Mouse (Mus musculus) CH12.LX (cell line): ENCODE data around the gene Pigt. TPM values are rescaled to one million over a fixed set of nuclear protein-coding genes. Genes with fewer than 3 reads are reported as not detected.

Experiments used
- DNase-seq: peaks from one replicate; pipeline ENCODE4 v3.0.0-alpha.2; 2013; ENCODE audit errors: extremely low read depth
- H3K27ac ChIP-seq: 2 replicates; pipeline ENCODE4 v1.5.1; 2012; ENCODE audit warnings: low read depth, mild to moderate bottlenecking, control low read depth, moderate library complexity; ENCODE audit not compliant: insufficient read depth
- H3K27me3 ChIP-seq: replicated peaks from 2 replicates; pipeline ENCODE3; 2012; ENCODE audit warnings: inconsistent platforms
- H3K36me3 ChIP-seq, 2 experiments: replicated peaks in 1 of 2; 2 replicates each; pipeline versions ENCODE3 to v1.6.1; 2012; ENCODE audit warnings: inconsistent platforms in 1 of 2, low read length in 1 of 2, mild to moderate bottlenecking in 1 of 2, mixed read lengths in 1 of 2, moderate library complexity in 1 of 2; ENCODE audit not compliant: control insufficient read depth in 1 of 2, insufficient read depth in 1 of 2
- H3K4me1 ChIP-seq, 2 experiments: 2 replicates each; pipeline ENCODE4 v1.6.1; 2012; ENCODE audit warnings: inconsistent platforms in 1 of 2, moderate library complexity in 1 of 2; ENCODE audit not compliant: insufficient read depth in 2 of 2, control insufficient read depth in 1 of 2
- H3K4me2 ChIP-seq: 2 replicates; pipeline ENCODE4 v1.6.1; 2012; ENCODE audit warnings: low read depth, mild to moderate bottlenecking, control low read depth; ENCODE audit not compliant: poor library complexity, insufficient read depth, severe bottlenecking
- H3K4me3 ChIP-seq, 3 experiments: fragments of 150-350 bp in 1 of 3; sonication (generic) in 1 of 3; replicated peaks in 1 of 3; 2 replicates each; pipeline versions ENCODE3 to v1.5.1; 2011 to 2012; ENCODE audit warnings: low read depth in 2 of 3, low read length in 2 of 3, mild to moderate bottlenecking in 2 of 3, moderate library complexity in 2 of 3, control low read depth in 1 of 3, improper control_type of control experiment in 1 of 3, inconsistent platforms in 1 of 3, mixed read lengths in 1 of 3; ENCODE audit not compliant: poor library complexity in 1 of 3
- H3K79me2 ChIP-seq: replicated peaks from 2 replicates; pipeline ENCODE4 v1.6.1; 2012; ENCODE audit warnings: mild to moderate bottlenecking, moderate library complexity; ENCODE audit not compliant: control insufficient read depth, poor library complexity, insufficient read depth, severe bottlenecking; ENCODE audit errors: extremely low read depth
- H3K9ac ChIP-seq: 2 replicates; pipeline ENCODE4 v1.6.1; 2012; ENCODE audit warnings: low read depth, mild to moderate bottlenecking, control low read depth, moderate library complexity; ENCODE audit not compliant: insufficient read depth
- H3K9me3 ChIP-seq: replicated peaks from 2 replicates; pipeline ENCODE3; 2012; ENCODE audit warnings: low read length, inconsistent platforms, mixed read lengths
- CHD1 ChIP-seq: IDR thresholded peaks from 2 replicates; pipeline ENCODE4 v1.6.1; 2012; ENCODE audit warnings: low read depth, low read length, improper control_type of control experiment, inconsistent platforms
- CHD2 ChIP-seq: IDR thresholded peaks from 2 replicates; pipeline ENCODE4 v1.6.1; 2011; ENCODE audit warnings: low read length, improper control_type of control experiment
- CTCF ChIP-seq, 2 experiments: IDR thresholded peaks in 1 of 2; conservative IDR thresholded peaks in 1 of 2; 2 replicates each; pipeline ENCODE4 v1.5.1; 2011 to 2012; ENCODE audit warnings: low read depth in 2 of 2, low read length in 2 of 2, improper control_type of control experiment in 1 of 2, inconsistent platforms in 1 of 2, mild to moderate bottlenecking in 1 of 2, moderate library complexity in 1 of 2
- E2F4 ChIP-seq: IDR thresholded peaks from 2 replicates; pipeline ENCODE4 v1.6.1; 2011; ENCODE audit warnings: low read depth, low read length, improper control_type of control experiment; ENCODE audit not compliant: insufficient replicate concordance
- ELF1 ChIP-seq: IDR thresholded peaks from 2 replicates; pipeline ENCODE4 v1.6.1; 2014; ENCODE audit warnings: low read depth, mild to moderate bottlenecking, inconsistent platforms, low read length, improper control_type of control experiment
- EP300 ChIP-seq: IDR thresholded peaks from 2 replicates; pipeline ENCODE4 v1.6.1; 2011; ENCODE audit warnings: low read length, improper control_type of control experiment
- ETS1 ChIP-seq: conservative IDR thresholded peaks from 2 replicates; pipeline ENCODE4 v1.6.1; 2012; ENCODE audit warnings: low read depth, mild to moderate bottlenecking, inconsistent platforms, low read length, improper control_type of control experiment, moderate library complexity
- IRF4 ChIP-seq: IDR thresholded peaks from 2 replicates; pipeline ENCODE4 v1.6.1; 2014; ENCODE audit warnings: low read depth, mild to moderate bottlenecking, inconsistent platforms, low read length, improper control_type of control experiment
- JUN ChIP-seq: IDR thresholded peaks from 2 replicates; pipeline ENCODE4 v1.6.1; 2011; ENCODE audit warnings: low read depth, mild to moderate bottlenecking, low read length, improper control_type of control experiment, moderate library complexity; ENCODE audit not compliant: insufficient read depth
- KAT2A ChIP-seq: IDR thresholded peaks from 2 replicates; pipeline ENCODE4 v1.6.1; 2012; ENCODE audit warnings: low read length, improper control_type of control experiment, inconsistent platforms; ENCODE audit not compliant: insufficient replicate concordance
- MAFK ChIP-seq: IDR thresholded peaks from 2 replicates; pipeline ENCODE4 v1.6.1; 2011; ENCODE audit warnings: low read length, improper control_type of control experiment; ENCODE audit not compliant: insufficient replicate concordance
- MAX ChIP-seq: IDR thresholded peaks from 2 replicates; pipeline ENCODE4 v1.6.1; 2011; ENCODE audit warnings: low read length, improper control_type of control experiment
- MEF2A ChIP-seq: IDR thresholded peaks from 2 replicates; pipeline ENCODE4 v1.6.1; 2014; ENCODE audit warnings: low read depth, mild to moderate bottlenecking, inconsistent platforms, low read length, improper control_type of control experiment, borderline replicate concordance
- MXI1 ChIP-seq: IDR thresholded peaks from 2 replicates; pipeline ENCODE4 v1.6.1; 2011; ENCODE audit warnings: mild to moderate bottlenecking, low read depth, low read length, improper control_type of control experiment
- MYC ChIP-seq: IDR thresholded peaks from 2 replicates; pipeline ENCODE4 v1.6.1; 2011; ENCODE audit warnings: low read depth, mild to moderate bottlenecking, improper control_type of control experiment, low read length
- NRF1 ChIP-seq: IDR thresholded peaks from 2 replicates; pipeline ENCODE4 v1.6.1; 2014; ENCODE audit warnings: low read depth, mild to moderate bottlenecking, inconsistent platforms, low read length, improper control_type of control experiment, moderate library complexity
- PAX5 ChIP-seq: IDR thresholded peaks from 2 replicates; pipeline ENCODE4 v1.6.1; 2012; ENCODE audit warnings: low read length, inconsistent platforms, mixed read lengths
- POLR2A ChIP-seq: IDR thresholded peaks from 2 replicates; pipeline ENCODE4 v1.6.1; 2011; ENCODE audit warnings: low read depth, mild to moderate bottlenecking, improper control_type of control experiment, low read length
- POLR2AphosphoS2 ChIP-seq: IDR thresholded peaks from 2 replicates; pipeline ENCODE4 v1.6.1; 2011; ENCODE audit warnings: low read depth, low read length, improper control_type of control experiment
- RCOR1 ChIP-seq: conservative IDR thresholded peaks from 2 replicates; pipeline ENCODE4 v1.6.1; 2012; ENCODE audit warnings: low read depth, mild to moderate bottlenecking, inconsistent platforms, low read length, improper control_type of control experiment
- SMC3 ChIP-seq: IDR thresholded peaks from 2 replicates; pipeline ENCODE4 v1.6.1; 2011; ENCODE audit warnings: low read depth, low read length, improper control_type of control experiment
- UBTF ChIP-seq: IDR thresholded peaks from 2 replicates; pipeline ENCODE4 v1.6.1; 2012; ENCODE audit warnings: low read depth, mild to moderate bottlenecking, inconsistent platforms, low read length, improper control_type of control experiment, moderate library complexity
- dilution Hi-C: fragments of 300-500 bp; cut with MboI; formaldehyde crosslinking; loops from 2 replicates; pipeline ENCODE4 v1.14.3; 2020; ENCODE audit warnings: low sequenced_read_pairs; ENCODE audit not compliant: extremely low pct_unique_long_range_greater_than_20kb, extremely low pct_ligation_motif_present
- in situ Hi-C: fragments of 300-500 bp; cut with MboI; formaldehyde crosslinking; loops from 3 replicates; pipeline ENCODE4 v1.14.3; 2019; ENCODE audit warnings: low sequenced_read_pairs, low pct_ligation_motif_present, low pct_unique_long_range_greater_than_20kb, mixed read lengths
- polyA plus RNA-seq: library from polyadenylated mRNA; unstranded; fragments of >175 nt; gene quantifications from 2 replicates; pipeline ENCODE4 v1.2.1, GENCODE M21; 2012; ENCODE audit warnings: low read depth; ENCODE audit not compliant: insufficient read length
- total RNA-seq, 2 experiments: library from RNA; depleted of rRNA; stranded (reverse); fragments of 300-350 nt in 1 of 2; fragments of >200 nt in 1 of 2; gene quantifications; 2 replicates each; pipeline ENCODE4 v1.2.3; 2012 to 2014

The Pigt gene
- total and polyA plus RNA-seq, 3 experiments: 14.0 to 91.8 (median 39.2) TPM

- Histone ChIP-seq H3K4me1 (peaks cover 0 to 18% of the 10 kb centered on the region in 2 experiments; a peak in 2 of 4 replicates), H3K9me3 (no peaks in the 10 kb centered on the region), H3K4me3 (no peak overlapping the region), H3K4me2 (no peak overlapping the region), H3K27ac (no peak overlapping the region), H3K79me2 (peaks cover 11% of the 10 kb centered on the region), H3K36me3 (peaks cover 37 to 73% of the 10 kb centered on the region in 2 experiments), H3K9ac (no peak overlapping the region), H3K27me3 (no peaks in the 10 kb centered on the region)
- TF ChIP-seq MYC: no peak
- no peak for TF ChIP-seq CHD1
- TF ChIP-seq KAT2A: no peak
- no peak for TF ChIP-seq POLR2AphosphoS2
- TF ChIP-seq MEF2A: no peak
- TF ChIP-seq UBTF: no peak
- TF ChIP-seq JUN: no peak
- dilution Hi-C loops: no loop called here
- in situ Hi-C loops: loop anchor here (5.0 kb wide), 1 partner anchor 42 kb away; no protein-coding TSS in a partner anchor
- DNase-seq: no peak
Observed at GRCm38 (mm10) chr2:164465161-164465560, 32.2 kb upstream of the Pigt start.

- no peak overlapping the region for H3K9ac ChIP-seq
- H3K9me3 ChIP-seq: no peaks in the 10 kb centered on the region
- H3K27me3 ChIP-seq: no peaks in the 10 kb centered on the region
- peaks cover 4% of the 10 kb centered on the region for H3K79me2 ChIP-seq
- H3K4me2 ChIP-seq: no peak overlapping the region
- peaks cover 0 to 16% of the 10 kb centered on the region in 2 experiments; a peak in 2 of 4 replicates for H3K4me1 ChIP-seq
- peaks cover 40 to 85% of the 10 kb centered on the region in 2 experiments for H3K36me3 ChIP-seq
- dilution Hi-C loops (no loop called here), in situ Hi-C loops (loop anchor here (5.0 kb wide), 1 partner anchor 41 kb away; no protein-coding TSS in a partner anchor)
- TF ChIP-seq MAFK (no peak), ETS1 (no peak), MXI1 (no peak), E2F4 (no peak), MAX (no peak), RCOR1 (no peak), MYC (no peak), EP300 (no peak), JUN (no peak), CTCF (conservative IDR thresholded peaks at IDR 0.05 in 1 of 2, IDR thresholded peaks at IDR 0.05 in 1 of 2; ENCODE audit: low read depth in 2 of 2, low read length in 2 of 2) (no peak), SMC3 (no peak), NRF1 (no peak), PAX5 (no peak), IRF4 (no peak), MEF2A (no peak), UBTF (no peak), POLR2A (no peak), ELF1 (no peak), CHD2 (no peak), CHD1 (no peak)
- no peak overlapping the region for H3K27ac ChIP-seq
- no peak for DNase-seq
- H3K4me3 ChIP-seq: no peak overlapping the region
Observed at GRCm38 (mm10) chr2:164466787-164467186, 30.5 kb upstream of the Pigt start.
